Mouse (Mus musculus) liver, embryonic 14.5 days (tissue): ENCODE results near the gene Mff. TPM values are rescaled to one million over a fixed set of nuclear protein-coding genes. Genes with fewer than 3 reads are reported as not detected.
A peak's percentile ranks its signal among the peaks of the same experiment; 100 is the strongest.

Experiments
- ATAC-seq: fragments of 200-750 bp; cut with Nextera tagmentation; 2 replicates; pipeline ENCODE4 v1.8.0; 2017; ENCODE audit warnings: moderate number of reproducible peaks, mild to moderate bottlenecking, moderate library complexity; ENCODE audit not compliant: insufficient read depth
- DNase-seq, 3 experiments: peaks; one replicate each; pipeline ENCODE4 v3.0.0-alpha.2; 2012 to 2013; ENCODE audit warnings: low read depth in 3 of 3, low spot score in 3 of 3
- H3K27ac ChIP-seq: fragments of 300-500 bp; sonication (generic); 2 replicates; pipeline ENCODE4 v1.5.1; 2014; ENCODE audit warnings: moderate library complexity, mild to moderate bottlenecking, control low read depth, inconsistent platforms
- H3K27me3 ChIP-seq: fragments of 300-500 bp; sonication (generic); 2 replicates; pipeline ENCODE4 v1.6.1; 2014; ENCODE audit warnings: mild to moderate bottlenecking, low read length, moderate library complexity; ENCODE audit not compliant: control insufficient read depth, insufficient read depth
- H3K36me3 ChIP-seq: fragments of 300-500 bp; sonication (generic); replicated peaks from 2 replicates; pipeline ENCODE4 v1.6.1; 2014; ENCODE audit warnings: low read depth; ENCODE audit not compliant: control insufficient read depth, insufficient read depth
- H3K4me1 ChIP-seq, 2 experiments: fragments of 200-500 bp in 1 of 2; fragments of 300-500 bp in 1 of 2; sonication (generic) in 1 of 2; replicated peaks; 2 replicates each; pipeline ENCODE4 v1.6.1; 2012 to 2014; ENCODE audit warnings: antibody characterized with exemption in 1 of 2, inconsistent platforms in 1 of 2, low read length in 1 of 2; ENCODE audit not compliant: control insufficient read depth in 2 of 2, insufficient read depth in 2 of 2
- H3K4me2 ChIP-seq: fragments of 300-500 bp; sonication (generic); 2 replicates; pipeline ENCODE4 v1.6.1; 2014; ENCODE audit warnings: low read depth, mild to moderate bottlenecking, control low read depth, moderate library complexity
- H3K4me3 ChIP-seq, 2 experiments: fragments of 200-500 bp in 1 of 2; fragments of 300-500 bp in 1 of 2; sonication (generic) in 1 of 2; 2 replicates each; pipeline ENCODE4 v1.5.1; 2012 to 2014; ENCODE audit warnings: low read depth in 2 of 2, low read length in 2 of 2, mild to moderate bottlenecking in 2 of 2, control low read depth in 1 of 2, inconsistent platforms in 1 of 2, moderate library complexity in 1 of 2; ENCODE audit not compliant: insufficient read depth in 1 of 2
- H3K9ac ChIP-seq: fragments of 300-500 bp; sonication (generic); replicated peaks from 2 replicates; pipeline ENCODE4 v1.6.1; 2014; ENCODE audit warnings: mild to moderate bottlenecking, control low read depth, moderate library complexity
- H3K9me3 ChIP-seq: fragments of 300-500 bp; sonication (generic); 2 replicates; pipeline ENCODE4 v1.6.1; 2016; ENCODE audit warnings: low read length, mixed read lengths; ENCODE audit not compliant: control insufficient read depth
- CTCF ChIP-seq: IDR thresholded peaks from 2 replicates; pipeline ENCODE4 v1.5.1; 2016; ENCODE audit warnings: antibody characterized with exemption, low read depth, control low read depth
- EP300 ChIP-seq: IDR thresholded peaks from 2 replicates; pipeline ENCODE4 v1.6.1; 2016; ENCODE audit warnings: antibody characterized with exemption, low read depth
- WGBS: fragments of 180-500 bp; shearing (Covaris S2); extraction: QIAGEN DNeasy Blood & Tissue Kit; methylation state at CpG from one replicate; pipeline ENCODE4 v1.1.7; 2014; ENCODE audit not compliant: insufficient replicate concordance; 5-methylcytosine and 5-hydroxymethylcytosine counted together
- polyA plus RNA-seq, 2 experiments: library from polyadenylated mRNA; depleted of rRNA in 1 of 2; stranded (reverse) in 1 of 2; unstranded in 1 of 2; fragments of >200 nt; fragmentation: Nextera tagmentation in 1 of 2; extraction: Ambion mirVana in 1 of 2; gene quantifications; 2 replicates each; pipeline versions ENCODE4 v1.2.1 to v1.2.3; 2012 to 2014

Gene Mff
- polyA plus RNA-seq, 2 experiments, result 82.1 to 197 TPM

GRCm38 (mm10) chr1:82791105-82791504 is 66.4 kb downstream of the Mff start:
- TF ChIP-seq EP300, result no peak
- TF ChIP-seq CTCF, result no peak
- no peak overlapping the region for H3K4me3 ChIP-seq
- no peak overlapping the region for H3K27ac ChIP-seq
- ATAC-seq (no peak), DNase-seq (no peak)
- H3K27me3 ChIP-seq, result no peaks in the 10 kb centered on the region
- H3K9me3 ChIP-seq, result no peaks in the 10 kb centered on the region
- WGBS, result 77% methylated on average over 11 of the region's 11 CpGs
- H3K9ac ChIP-seq, result no peak overlapping the region
- H3K36me3 ChIP-seq, result no peaks in the 10 kb centered on the region
- H3K4me1 ChIP-seq, result peaks cover 6 to 14% of the 10 kb centered on the region in 2 experiments; a peak in 3 of 4 replicates
- H3K4me2 ChIP-seq, result no peak overlapping the region

- no peak for TF ChIP-seq EP300
- Histone ChIP-seq H3K27me3 (no peaks in the 10 kb centered on the region), H3K4me2 (no peak overlapping the region), H3K9ac (no peak overlapping the region), H3K4me3 (no peak overlapping the region), H3K4me1 (peaks cover 9 to 23% of the 10 kb centered on the region in 2 experiments), H3K9me3 (no peaks in the 10 kb centered on the region), H3K36me3 (no peaks in the 10 kb centered on the region), H3K27ac (no peak overlapping the region)
- 71% methylated on average over 6 of the region's 6 CpGs for WGBS
- ATAC-seq (peak; percentile 60; the same call in 1 of the 2 replicates), DNase-seq (peak in 1 of 3 experiments; percentile 39)
Measured at GRCm38 (mm10) chr1:82792238-82792637, 67.5 kb downstream of the Mff start.

GRCm38 (mm10) chr1:82793110-82793509 is 68.4 kb downstream of the Mff start:
- Histone ChIP-seq H3K27ac (no peak overlapping the region), H3K9me3 (no peaks in the 10 kb centered on the region), H3K36me3 (no peaks in the 10 kb centered on the region), H3K9ac (no peak overlapping the region), H3K27me3 (no peaks in the 10 kb centered on the region), H3K4me1 (peaks cover 9 to 25% of the 10 kb centered on the region in 2 experiments), H3K4me3 (no peak overlapping the region), H3K4me2 (no peak overlapping the region)
- 62% methylated on average over 3 of the region's 3 CpGs for WGBS
- DNase-seq (no peak), ATAC-seq (no peak)
- TF ChIP-seq EP300, result no peak
- TF ChIP-seq CTCF, result no peak

- H3K36me3 ChIP-seq, result no peaks in the 10 kb centered on the region
- 62% methylated on average over 4 of the region's 4 CpGs for WGBS
- H3K27ac ChIP-seq, result no peak overlapping the region
- H3K27me3 ChIP-seq, result no peaks in the 10 kb centered on the region
- no peaks in the 10 kb centered on the region for H3K9me3 ChIP-seq
- H3K4me1 ChIP-seq, result peaks cover 9 to 25% of the 10 kb centered on the region in 2 experiments
- H3K4me3 ChIP-seq, result no peak overlapping the region
- ATAC-seq (no peak), DNase-seq (no peak)
- TF ChIP-seq CTCF (no peak), EP300 (no peak)
- no peak overlapping the region for H3K9ac ChIP-seq
- H3K4me2 ChIP-seq, result no peak overlapping the region
Measured at GRCm38 (mm10) chr1:82793986-82794385, 69.3 kb downstream of the Mff start.

- H3K4me2 ChIP-seq, result no peak overlapping the region
- ATAC-seq (no peak), DNase-seq (no peak)
- no peaks in the 10 kb centered on the region for H3K27me3 ChIP-seq
- no peaks in the 10 kb centered on the region for H3K9me3 ChIP-seq
- H3K9ac ChIP-seq, result no peak overlapping the region
- no peak overlapping the region; the same call in 1 of the 2 replicates for H3K27ac ChIP-seq
- 67% methylated on average over 2 of the region's 2 CpGs for WGBS
- H3K4me3 ChIP-seq, result no peak overlapping the region
- TF ChIP-seq CTCF (no peak), EP300 (no peak)
- H3K36me3 ChIP-seq, result no peaks in the 10 kb centered on the region
- H3K4me1 ChIP-seq, result peaks cover 9 to 25% of the 10 kb centered on the region in 2 experiments
Measured at GRCm38 (mm10) chr1:82795211-82795610, 70.5 kb downstream of the Mff start.
